Mouse (Mus musculus) kidney, embryonic 15.5 days (tissue): ENCODE measurements around the gene Cabp1. TPM values are rescaled to one million over a fixed set of nuclear protein-coding genes. Genes with fewer than 3 reads are reported as not detected.

Source experiments
- ATAC-seq: fragments of 200-750 bp; cut with Nextera tagmentation; replicated peaks from 2 replicates; pipeline ENCODE4 v1.8.0; 2017; ENCODE audit warnings: moderate TSS enrichment; ENCODE audit not compliant: low FRiP score
- H3K27ac ChIP-seq: fragments of 300-500 bp; sonication (generic); 2 replicates; pipeline ENCODE4 v1.5.1; 2015; ENCODE audit warnings: mild to moderate bottlenecking, inconsistent platforms
- H3K27me3 ChIP-seq: fragments of 300-500 bp; sonication (generic); 2 replicates; pipeline ENCODE4 v1.6.1; 2015; ENCODE audit warnings: inconsistent platforms
- H3K36me3 ChIP-seq: fragments of 300-500 bp; sonication (generic); 2 replicates; pipeline ENCODE4 v1.6.1; 2015; ENCODE audit warnings: inconsistent platforms
- H3K4me1 ChIP-seq: fragments of 300-500 bp; sonication (generic); 2 replicates; pipeline ENCODE4 v1.6.1; 2015; ENCODE audit warnings: inconsistent platforms
- H3K4me2 ChIP-seq: fragments of 300-500 bp; sonication (generic); 2 replicates; pipeline ENCODE4 v1.6.1; 2015; ENCODE audit warnings: moderate library complexity, mild to moderate bottlenecking, inconsistent platforms
- H3K4me3 ChIP-seq: fragments of 300-500 bp; sonication (generic); replicated peaks from 2 replicates; pipeline ENCODE4 v1.5.1; 2015; ENCODE audit warnings: mild to moderate bottlenecking, inconsistent platforms
- H3K9ac ChIP-seq: fragments of 300-500 bp; sonication (generic); 2 replicates; pipeline ENCODE4 v1.6.1; 2015; ENCODE audit warnings: mild to moderate bottlenecking, inconsistent platforms
- H3K9me3 ChIP-seq: fragments of 300-500 bp; sonication (generic); replicated peaks from 2 replicates; pipeline ENCODE4 v1.6.1; 2016; ENCODE audit warnings: inconsistent platforms
- WGBS: fragments of 180-500 bp; shearing (Covaris S2); methylation state at CpG from one replicate; pipeline ENCODE4 v1.1.7; 2015; ENCODE audit warnings: mixed read lengths; 5-methylcytosine and 5-hydroxymethylcytosine counted together
- polyA plus RNA-seq: library from polyadenylated mRNA; unstranded; fragments of >200 nt; fragmentation: Nextera tagmentation; extraction: Ambion mirVana; gene quantifications from 2 replicates; pipeline ENCODE4 v1.2.1, GENCODE M21; 2015

The Cabp1 gene
- polyA plus RNA-seq, 1 experiment from 2014 or later: 1.7 TPM

DNA sequence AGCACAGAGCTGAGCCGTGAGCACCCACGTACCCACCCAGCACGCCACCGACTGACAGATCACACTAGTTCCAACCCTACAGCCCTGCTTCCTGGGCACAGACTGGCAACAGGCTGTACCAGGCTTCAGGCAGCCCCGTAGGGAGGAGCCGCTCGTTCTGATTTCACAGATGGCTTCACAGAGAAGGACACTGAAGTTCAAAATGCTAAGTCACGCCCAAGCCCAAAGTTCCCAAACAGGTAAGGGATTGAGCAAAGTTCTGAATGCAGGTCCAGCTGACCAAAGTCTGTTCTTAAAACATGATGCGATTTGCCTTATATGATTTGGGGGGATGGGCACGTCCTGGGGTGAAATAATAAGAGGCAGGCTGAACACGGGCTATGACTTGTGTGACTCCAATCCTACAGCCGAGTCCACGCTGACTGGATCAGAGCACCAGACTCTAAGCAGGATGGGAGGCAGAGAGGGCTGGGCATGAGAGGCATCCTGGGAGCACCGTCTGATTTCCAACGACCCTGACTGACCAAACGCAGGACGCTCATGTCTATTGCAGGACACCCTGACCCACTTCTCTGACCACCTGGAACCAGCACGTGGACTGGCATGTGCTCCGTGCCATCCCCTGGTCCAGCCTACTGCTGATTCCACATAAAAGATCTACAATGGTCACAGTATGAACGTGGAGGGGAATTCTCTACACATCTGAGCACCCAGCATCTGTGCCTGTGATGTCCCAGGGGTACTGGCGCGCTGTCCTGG lies 66.6 kb downstream of the Cabp1 start:
- 81% methylated on average over 22 of the region's 22 CpGs for WGBS
- Histone ChIP-seq H3K4me2 (no peak overlapping the region), H3K27me3 (no peaks in the 10 kb centered on the region), H3K9ac (no peak overlapping the region), H3K4me3 (no peak overlapping the region), H3K36me3 (peaks cover 73% of the 10 kb centered on the region), H3K27ac (no peak overlapping the region), H3K4me1 (peaks cover 26% of the 10 kb centered on the region), H3K9me3 (no peaks in the 10 kb centered on the region)
- ATAC-seq: no peak

DNA sequence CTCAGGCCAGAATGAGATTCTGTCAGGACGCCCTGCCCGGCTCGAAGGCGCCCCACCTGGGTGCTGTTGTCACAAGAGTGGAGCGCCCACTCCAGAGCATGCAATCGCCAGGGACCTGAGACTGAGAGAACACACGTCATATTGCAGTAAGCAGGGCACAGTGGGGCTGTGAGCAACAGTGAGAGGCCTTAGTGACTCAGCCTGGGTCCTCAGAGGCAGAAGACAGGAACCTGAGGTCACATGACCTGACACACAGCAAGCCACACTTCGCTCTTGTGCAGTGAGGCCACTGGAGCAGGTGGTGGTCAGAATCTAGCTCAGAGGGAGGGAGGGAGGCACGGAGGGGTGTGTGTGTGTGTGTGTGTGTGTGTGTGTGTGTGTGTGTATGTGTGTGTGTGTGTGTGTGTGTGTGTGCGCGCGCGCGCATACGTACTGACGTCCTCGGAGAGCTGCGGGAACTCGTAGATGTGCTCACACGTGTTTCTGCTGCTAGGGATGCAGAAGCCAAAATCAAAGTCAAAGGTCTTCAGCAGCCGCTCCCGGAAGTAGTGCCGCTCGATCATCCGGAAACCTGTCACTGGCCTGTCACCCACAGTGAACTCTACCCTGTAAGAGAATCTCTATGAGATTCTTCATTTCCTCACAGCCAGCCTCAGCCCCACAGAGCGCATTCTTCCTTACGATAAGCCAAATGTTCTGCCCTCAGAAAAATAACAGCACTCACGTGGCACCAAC lies 67.4 kb downstream of the Cabp1 start:
- Histone ChIP-seq H3K36me3 (peaks cover 81% of the 10 kb centered on the region), H3K9ac (no peak overlapping the region)
- WGBS: 77% methylated on average over 28 of the region's 28 CpGs

DNA sequence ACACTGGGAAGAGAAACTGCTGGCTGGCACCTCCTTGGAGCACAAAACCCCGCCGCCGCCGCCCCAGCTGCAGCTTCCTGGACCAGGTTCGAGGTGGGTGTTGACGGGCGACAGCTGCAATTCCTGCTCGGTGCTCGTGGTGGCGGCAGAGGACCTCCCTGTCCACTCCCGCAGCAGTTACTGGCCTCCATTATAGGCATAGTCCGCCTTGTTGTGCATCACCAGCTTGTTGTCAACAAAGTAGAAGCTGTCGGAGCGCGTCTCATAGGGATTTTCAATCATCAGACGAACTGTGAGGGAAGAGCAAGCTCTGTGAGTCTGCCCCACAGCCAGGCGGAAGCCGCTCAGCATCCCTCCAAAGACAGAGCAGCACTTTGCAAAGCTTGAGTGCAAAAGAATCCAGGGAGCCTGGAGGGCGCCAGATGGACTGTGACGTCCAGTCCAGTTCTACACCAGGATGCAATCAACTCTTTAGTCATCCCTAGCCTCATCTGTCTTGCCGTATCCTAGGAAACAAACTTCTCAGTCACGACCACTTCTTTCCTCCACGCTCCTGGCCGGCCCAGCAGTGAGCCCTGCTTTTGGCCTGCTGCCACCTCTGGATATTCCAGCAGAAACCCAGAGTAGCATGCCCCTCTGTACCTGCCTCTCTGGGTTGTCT lies 68.8 kb downstream of the Cabp1 start:
- H3K36me3 ChIP-seq: peaks cover 77% of the 10 kb centered on the region
- H3K9ac ChIP-seq: no peak overlapping the region
- ATAC-seq: peak; percentile 68

More for the DNA sequence above, 67.4 kb downstream of the Cabp1 start:
- Histone ChIP-seq H3K4me3 (no peak overlapping the region), H3K4me2 (no peak overlapping the region), H3K27ac (no peak overlapping the region), H3K27me3 (no peaks in the 10 kb centered on the region), H3K4me1 (peaks cover 25% of the 10 kb centered on the region), H3K9me3 (no peaks in the 10 kb centered on the region)
- ATAC-seq: no peak

DNA sequence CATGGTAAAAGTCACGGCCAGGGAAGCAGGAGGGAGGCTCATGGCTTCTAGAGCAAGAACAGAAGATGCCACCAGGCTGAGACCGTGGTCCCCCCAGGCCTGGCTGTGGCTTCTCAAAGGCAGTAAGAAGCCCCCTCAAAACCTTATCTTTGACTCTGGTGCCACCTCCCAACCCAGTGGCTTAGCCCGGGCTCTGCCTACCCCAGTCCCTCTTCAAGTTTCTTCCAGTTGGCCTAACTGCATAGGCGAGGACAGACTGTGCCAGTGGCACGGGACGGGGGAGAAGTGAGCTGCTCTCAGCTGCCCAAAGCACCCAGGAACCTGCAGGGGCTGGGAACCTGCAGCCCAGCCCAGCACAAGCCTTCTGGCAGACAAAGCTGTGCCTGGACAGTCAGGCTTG lies 69.5 kb downstream of the Cabp1 start:
- no peak overlapping the region for H3K4me2 ChIP-seq
- H3K36me3 ChIP-seq: peaks cover 71% of the 10 kb centered on the region
- no peaks in the 10 kb centered on the region for H3K27me3 ChIP-seq
- peaks cover 25% of the 10 kb centered on the region for H3K4me1 ChIP-seq
- no peak overlapping the region for H3K4me3 ChIP-seq
- H3K9ac ChIP-seq: no peak overlapping the region
- H3K9me3 ChIP-seq: no peaks in the 10 kb centered on the region
- no peak overlapping the region for H3K27ac ChIP-seq
- ATAC-seq: no peak
- 93% methylated on average over 6 of the region's 6 CpGs for WGBS

More for the DNA sequence above, 68.8 kb downstream of the Cabp1 start:
- Histone ChIP-seq H3K9me3 (no peaks in the 10 kb centered on the region), H3K4me2 (peak overlapping the region; percentile 14; the same call in 1 of the 2 replicates), H3K27ac (peak overlapping the region; percentile 66), H3K4me1 (peaks cover 25% of the 10 kb centered on the region), H3K27me3 (no peaks in the 10 kb centered on the region), H3K4me3 (no peak overlapping the region)
- WGBS: 20% methylated on average over 24 of the region's 24 CpGs

GRCm38 (mm10) chr5:115120978-115121377 lies 73.2 kb downstream of the Cabp1 start:
- Histone ChIP-seq H3K4me1 (peaks cover 24% of the 10 kb centered on the region), H3K9ac (no peak overlapping the region), H3K4me3 (no peak overlapping the region), H3K27ac (no peak overlapping the region), H3K36me3 (peaks cover 53% of the 10 kb centered on the region), H3K4me2 (no peak overlapping the region), H3K27me3 (no peaks in the 10 kb centered on the region), H3K9me3 (no peaks in the 10 kb centered on the region)
- ATAC-seq: no peak
- WGBS: 75% methylated on average over 5 of the region's 5 CpGs

GRCm38 (mm10) chr5:115118961-115119570 lies 75.1 kb downstream of the Cabp1 start, which contains the start of gene Acads:
Gene Acads (minus strand): TSS chr5:115119346.
- Histone ChIP-seq H3K4me1 (peaks cover 12% of the 10 kb centered on the region), H3K4me2 (peak within 1 kb of the TSS; percentile 83), H3K27me3 (no peaks in the 10 kb centered on the region), H3K4me3 (peak within 1 kb of the TSS; percentile 85), H3K9me3 (no peaks in the 10 kb centered on the region), H3K9ac (peak within 1 kb of the TSS; percentile 89), H3K36me3 (peaks cover 51% of the 10 kb centered on the region), H3K27ac (peak within 1 kb of the TSS; percentile 84)
- ATAC-seq: peak; percentile 88
- under 1% methylated on average over 39 of the region's 39 CpGs for WGBS

Other genes with a start within 250 kb of the Cabp1 start
- gene Hnf1a, start 223.3 kb downstream of the Cabp1 start, polyA plus RNA-seq: 12.0 and 13.9 TPM in 2 replicates
- gene Sppl3, start 183.2 kb downstream of the Cabp1 start, polyA plus RNA-seq: 13.6 and 14.8 TPM in 2 replicates
- 33.0 and 34.2 TPM in 2 replicates for gene Gm10401, start 96.1 kb downstream of the Cabp1 start, polyA plus RNA-seq
- gene Acads, start 75.0 kb downstream of the Cabp1 start, polyA plus RNA-seq: 85.1 and 94.7 TPM in 2 replicates
- gene Unc119b, start 59.4 kb downstream of the Cabp1 start, polyA plus RNA-seq: 43.7 and 48.1 TPM in 2 replicates
- gene Mlec, start 36.2 kb downstream of the Cabp1 start, polyA plus RNA-seq: 84.7 and 97.3 TPM in 2 replicates
- gene Pop5, start 41.5 kb upstream of the Cabp1 start, polyA plus RNA-seq: 114 and 123 TPM in 2 replicates
- gene Rnf10, start 78.5 kb upstream of the Cabp1 start, polyA plus RNA-seq: 134 and 142 TPM in 2 replicates
- 51.0 and 51.2 TPM in 2 replicates for gene Coq5, start 85.3 kb upstream of the Cabp1 start, polyA plus RNA-seq
- gene Dynll1, start 106.6 kb upstream of the Cabp1 start, polyA plus RNA-seq: 1,617 and 1,807 TPM in 2 replicates
- 301 and 315 TPM in 2 replicates for gene Srsf9, start 132.8 kb upstream of the Cabp1 start, polyA plus RNA-seq
- 27.9 and 29.2 TPM in 2 replicates for gene Gatc, start 146.8 kb upstream of the Cabp1 start, polyA plus RNA-seq
- 56.2 and 58.2 TPM in 2 replicates for gene Triap1, start 146.8 kb upstream of the Cabp1 start, polyA plus RNA-seq
- 981 and 995 TPM in 2 replicates for gene Cox6a1, start 154.6 kb upstream of the Cabp1 start, polyA plus RNA-seq
- 21.1 and 22.0 TPM in 2 replicates for gene Msi1, start 235.2 kb upstream of the Cabp1 start, polyA plus RNA-seq